Mouse (Mus musculus) liver, embryonic 11.5 days (tissue): Measurements from ENCODE around the gene Limch1. TPM values are rescaled to one million over a fixed set of nuclear protein-coding genes. Genes with fewer than 3 reads are reported as not detected.

Experiments
- ATAC-seq: fragments of 200-750 bp; cut with Nextera tagmentation; replicated peaks from 2 replicates; pipeline ENCODE4 v1.8.0; 2017; ENCODE audit warnings: moderate number of reproducible peaks, mild to moderate bottlenecking, moderate TSS enrichment, moderate library complexity; ENCODE audit not compliant: low FRiP score
- DNase-seq: peaks from one replicate; pipeline ENCODE4 v3.0.0-alpha.2; 2017; ENCODE audit warnings: low spot score
- H3K27ac ChIP-seq: fragments of 300-500 bp; sonication (generic); 2 replicates; pipeline ENCODE4 v1.5.1; 2014; ENCODE audit warnings: mild to moderate bottlenecking, low read depth, low read length, control low read depth
- H3K27me3 ChIP-seq: fragments of 300-500 bp; sonication (generic); replicated peaks from 2 replicates; pipeline ENCODE4 v1.6.1; 2014; ENCODE audit warnings: low read length, mixed read lengths; ENCODE audit not compliant: control insufficient read depth, insufficient read depth
- H3K36me3 ChIP-seq: fragments of 300-500 bp; sonication (generic); 2 replicates; pipeline ENCODE4 v1.6.1; 2014; ENCODE audit warnings: mild to moderate bottlenecking, low read length, moderate library complexity, mixed read lengths; ENCODE audit not compliant: control insufficient read depth, insufficient read depth
- H3K4me1 ChIP-seq: fragments of 300-500 bp; sonication (generic); replicated peaks from 2 replicates; pipeline ENCODE4 v1.6.1; 2014; ENCODE audit warnings: low read length, mixed read lengths; ENCODE audit not compliant: control insufficient read depth, insufficient read depth
- H3K4me2 ChIP-seq: fragments of 300-500 bp; sonication (generic); 2 replicates; pipeline ENCODE4 v1.6.1; 2014; ENCODE audit warnings: mild to moderate bottlenecking, control low read depth, moderate library complexity
- H3K4me3 ChIP-seq: fragments of 300-500 bp; sonication (generic); 2 replicates; pipeline ENCODE4 v1.5.1; 2014; ENCODE audit warnings: low read depth, low read length, control low read depth
- H3K9ac ChIP-seq: fragments of 300-500 bp; sonication (generic); 2 replicates; pipeline ENCODE4 v1.6.1; 2014; ENCODE audit warnings: low read depth, low read length, control low read depth
- H3K9me3 ChIP-seq: fragments of 300-500 bp; sonication (generic); 2 replicates; pipeline ENCODE4 v1.6.1; 2016; ENCODE audit warnings: low read length, inconsistent platforms, mixed read lengths; ENCODE audit not compliant: control insufficient read depth
- WGBS: fragments of 180-500 bp; shearing (Covaris S2); extraction: QIAGEN DNeasy Blood & Tissue Kit; methylation state at CpG from one replicate; pipeline ENCODE4 v1.1.7; 2014; 5-methylcytosine and 5-hydroxymethylcytosine counted together
- polyA plus RNA-seq: library from polyadenylated mRNA; unstranded; fragments of >200 nt; fragmentation: Nextera tagmentation; extraction: Ambion mirVana; gene quantifications from 2 replicates; pipeline ENCODE4 v1.2.1, GENCODE M21; 2014

Limch1 gene
- polyA plus RNA-seq, 1 experiment from 2014 or later, result 11.6 TPM

DNA sequence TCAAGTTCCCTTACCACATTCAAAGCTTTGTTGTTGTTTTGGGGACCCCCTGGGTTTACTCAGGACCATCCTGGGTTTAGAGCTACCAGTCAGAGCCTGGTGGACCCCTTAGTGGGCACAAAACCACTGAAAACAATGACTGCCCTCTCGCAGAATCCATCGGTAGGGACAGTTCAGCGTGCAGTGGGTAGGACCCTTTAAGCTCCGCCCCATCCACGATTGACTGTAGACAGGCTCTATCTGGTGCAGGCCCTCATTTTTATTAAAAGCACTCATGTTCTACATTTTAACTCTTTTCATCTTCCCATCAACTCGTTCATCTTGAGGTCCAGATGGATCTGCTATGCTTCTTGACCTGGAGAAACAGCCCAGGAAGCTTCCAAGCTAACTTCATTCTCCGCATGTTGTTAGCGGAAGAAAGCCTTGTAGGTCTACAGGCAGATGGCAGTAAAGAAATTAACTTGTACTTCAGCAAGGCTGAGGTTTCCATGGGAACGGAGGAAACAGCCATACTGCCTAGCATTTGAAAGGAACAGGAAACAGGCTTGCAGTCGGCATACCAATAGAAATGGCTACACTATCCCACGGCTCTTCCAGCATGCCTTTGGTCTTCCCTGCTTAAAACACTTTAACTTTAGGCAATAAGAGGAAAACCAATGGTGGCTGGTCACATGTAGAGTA, 14.9 kb upstream of the Limch1 start:
- H3K9me3 ChIP-seq, result no peaks in the 10 kb centered on the region
- 50% methylated on average over 11 of the region's 11 CpGs for WGBS
- H3K27me3 ChIP-seq, result no peaks in the 10 kb centered on the region
- H3K4me3 ChIP-seq, result no peak overlapping the region
- no peak overlapping the region for H3K27ac ChIP-seq
- no peak for ATAC-seq
- no peaks in the 10 kb centered on the region for H3K4me1 ChIP-seq
- H3K36me3 ChIP-seq, result no peaks in the 10 kb centered on the region
- H3K4me2 ChIP-seq, result no peak overlapping the region
- DNase-seq, result no peak
- H3K9ac ChIP-seq, result no peak overlapping the region

DNA sequence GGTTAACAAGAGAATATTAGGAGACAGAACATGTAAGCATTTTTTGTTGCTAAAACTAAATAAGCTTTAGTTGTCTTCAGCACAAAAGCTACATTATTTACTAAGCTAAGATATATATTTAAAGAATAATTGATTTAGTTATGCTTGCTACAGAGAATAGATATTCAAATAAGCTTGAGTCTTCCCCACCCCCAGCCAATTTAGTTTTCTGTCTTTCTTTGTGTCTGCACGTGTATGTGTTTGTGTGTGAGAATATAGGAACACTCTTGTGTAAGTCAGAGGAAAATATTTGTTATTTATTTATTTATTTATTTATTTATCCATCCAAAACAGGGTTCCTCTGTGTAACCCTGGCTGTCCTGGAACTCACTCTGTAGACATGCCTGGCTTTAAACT, 14.3 kb upstream of the Limch1 start:
- Histone ChIP-seq H3K9ac (no peak overlapping the region), H3K4me1 (no peaks in the 10 kb centered on the region), H3K27me3 (no peaks in the 10 kb centered on the region), H3K9me3 (no peaks in the 10 kb centered on the region), H3K36me3 (no peaks in the 10 kb centered on the region), H3K4me2 (no peak overlapping the region), H3K4me3 (no peak overlapping the region), H3K27ac (no peak overlapping the region)
- no peak for ATAC-seq
- 69% methylated on average over 1 of the region's 1 CpGs for WGBS
- no peak for DNase-seq

GRCm38 (mm10) chr5:66733556-66733955, 12.1 kb upstream of the Limch1 start:
- no peak overlapping the region for H3K4me3 ChIP-seq
- H3K36me3 ChIP-seq, result no peaks in the 10 kb centered on the region
- H3K9ac ChIP-seq, result no peak overlapping the region
- WGBS, result 97% methylated on average over 1 of the region's 1 CpGs
- no peak overlapping the region for H3K27ac ChIP-seq
- H3K9me3 ChIP-seq, result no peaks in the 10 kb centered on the region
- H3K4me1 ChIP-seq, result no peaks in the 10 kb centered on the region
- H3K27me3 ChIP-seq, result no peaks in the 10 kb centered on the region
- H3K4me2 ChIP-seq, result no peak overlapping the region
- ATAC-seq, result no peak
- DNase-seq, result no peak

- ATAC-seq (no peak), DNase-seq (no peak)
- Histone ChIP-seq H3K27ac (no peak overlapping the region), H3K27me3 (peaks cover 6% of the 10 kb centered on the region), H3K9me3 (no peaks in the 10 kb centered on the region), H3K9ac (no peak overlapping the region), H3K4me1 (no peaks in the 10 kb centered on the region), H3K4me2 (no peak overlapping the region), H3K4me3 (no peak overlapping the region), H3K36me3 (no peaks in the 10 kb centered on the region)
- 87% methylated on average over 3 of the region's 3 CpGs for WGBS
These were observed 6.3 kb upstream of the Limch1 start for GRCm38 (mm10) chr5:66739376-66739775.

DNA sequence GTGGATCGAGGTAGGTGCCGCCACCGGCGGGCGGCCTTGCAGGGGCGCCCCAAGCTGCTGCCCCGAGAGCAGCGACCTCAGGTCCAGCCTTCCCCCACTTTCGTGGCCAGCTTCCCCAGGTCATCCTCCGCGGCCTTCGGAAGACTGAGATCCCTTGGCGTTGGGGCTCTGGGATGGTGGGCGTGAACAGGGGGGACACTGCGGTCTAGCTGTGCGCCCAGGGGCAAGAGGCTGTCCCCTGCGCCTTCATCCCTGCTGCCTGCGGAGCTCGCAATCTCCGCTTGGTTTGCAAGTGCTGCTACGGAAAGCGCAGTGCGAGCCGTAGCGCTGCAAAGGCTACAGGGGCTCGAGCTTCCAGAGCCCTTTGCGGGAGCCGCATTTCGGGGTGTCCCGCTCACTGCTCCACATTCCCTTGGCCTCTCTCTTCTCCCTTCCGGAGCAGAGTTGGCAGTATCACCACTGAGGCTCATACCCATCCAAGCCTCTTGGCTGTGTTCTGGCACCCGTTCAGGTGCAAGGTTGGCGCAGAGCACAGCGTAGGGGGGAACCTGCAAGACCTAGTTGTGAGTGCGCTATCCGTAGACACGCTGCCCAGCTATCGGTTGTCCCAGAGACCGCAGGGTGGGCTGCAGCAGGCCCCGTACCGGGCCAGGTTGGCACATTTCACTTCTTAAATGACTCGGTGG, 512 bp downstream of the Limch1 start:
- DNase-seq, result peak; percentile 72
- 0 out of 2 replicates have a peak overlapping the region, but pooled peaks have one; percentile 20 for H3K9ac ChIP-seq
- WGBS, result 2% methylated on average over 42 of the region's 42 CpGs
- peak overlapping the region; percentile 54 for H3K4me3 ChIP-seq
- ATAC-seq, result no peak
- H3K36me3 ChIP-seq, result no peaks in the 10 kb centered on the region
- H3K4me1 ChIP-seq, result no peaks in the 10 kb centered on the region
- no peaks in the 10 kb centered on the region for H3K9me3 ChIP-seq
- no peak overlapping the region for H3K27ac ChIP-seq
- peak overlapping the region; percentile 81 for H3K4me2 ChIP-seq
- peaks cover 37% of the 10 kb centered on the region for H3K27me3 ChIP-seq

DNA sequence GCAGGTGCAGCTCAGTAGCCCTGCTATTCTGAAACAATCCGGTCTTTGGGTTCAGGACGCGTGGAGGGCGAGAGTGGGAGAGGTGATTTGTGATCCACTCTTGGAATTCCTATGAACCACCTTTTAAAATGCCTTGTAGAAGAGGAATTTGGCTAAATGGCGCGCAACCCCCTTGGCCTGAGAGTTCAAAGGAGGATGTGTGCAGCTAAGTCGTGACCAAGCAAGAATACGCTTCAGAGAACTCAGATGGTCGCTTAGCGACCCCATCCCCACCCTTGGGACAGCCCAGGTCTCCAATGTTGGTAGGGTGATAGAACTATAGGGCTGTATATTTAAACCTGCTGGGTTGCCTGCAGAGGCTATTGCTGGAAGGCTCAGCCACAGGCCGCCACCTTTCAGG, 1.1 kb downstream of the Limch1 start:
- Histone ChIP-seq H3K4me2 (peak overlapping the region; percentile 81), H3K27me3 (peaks cover 37% of the 10 kb centered on the region), H3K36me3 (no peaks in the 10 kb centered on the region), H3K9ac (no peak overlapping the region), H3K4me3 (peak overlapping the region; percentile 54), H3K27ac (no peak overlapping the region), H3K9me3 (no peaks in the 10 kb centered on the region), H3K4me1 (no peaks in the 10 kb centered on the region)
- 13% methylated on average over 11 of the region's 11 CpGs for whole genome bisulfite sequencing
- no peak for ATAC-seq
- DNase-seq, result no peak

GRCm38 (mm10) chr5:66747761-66748430, 2.3 kb downstream of the Limch1 start:
- ATAC-seq (no peak), DNase-seq (no peak)
- Histone ChIP-seq H3K27me3 (peaks cover 37% of the 10 kb centered on the region), H3K36me3 (no peaks in the 10 kb centered on the region), H3K4me3 (no peak overlapping the region), H3K9me3 (no peaks in the 10 kb centered on the region), H3K4me2 (no peak overlapping the region), H3K27ac (no peak overlapping the region), H3K9ac (no peak overlapping the region), H3K4me1 (no peaks in the 10 kb centered on the region)
- 22% methylated on average over 10 of the region's 10 CpGs for whole genome bisulfite sequencing

DNA sequence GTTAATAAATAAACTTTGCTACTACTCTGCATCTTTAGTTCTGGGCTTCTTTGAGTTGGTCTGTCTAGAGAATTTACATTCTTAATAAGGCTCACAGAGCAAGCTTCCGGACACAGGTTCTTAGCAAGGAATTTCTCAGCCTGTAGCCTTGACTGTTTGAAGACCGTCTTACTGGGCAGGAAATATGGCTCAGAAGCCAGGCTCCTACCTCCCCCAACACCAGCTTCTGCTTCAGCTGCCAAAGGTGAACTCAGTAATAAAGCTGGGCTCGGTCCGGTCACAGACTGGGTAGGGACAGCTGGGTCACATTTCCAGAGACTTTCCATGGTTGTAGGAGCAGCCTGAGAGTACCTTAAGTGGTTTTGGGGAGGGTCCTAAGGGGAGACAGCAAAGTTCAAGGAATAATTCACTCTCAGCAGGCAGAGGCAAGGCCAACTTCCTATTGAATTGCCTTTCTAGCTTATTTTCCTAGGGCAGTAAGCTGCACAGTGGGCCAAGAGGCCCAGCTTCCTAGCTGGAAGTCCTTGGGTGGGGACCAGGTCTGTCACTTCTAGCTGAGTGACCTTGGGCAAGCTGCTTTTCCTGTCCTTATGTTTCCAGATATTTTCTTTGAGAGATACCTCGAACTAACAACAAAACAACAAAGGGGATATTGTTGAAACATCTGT, 3.0 kb downstream of the Limch1 start:
- DNase-seq (no peak), ATAC-seq (no peak)
- H3K4me3 ChIP-seq, result no peak overlapping the region
- WGBS, result 42% methylated on average over 5 of the region's 5 CpGs
- no peak overlapping the region for H3K4me2 ChIP-seq
- H3K9me3 ChIP-seq, result no peaks in the 10 kb centered on the region
- no peaks in the 10 kb centered on the region for H3K36me3 ChIP-seq
- H3K9ac ChIP-seq, result no peak overlapping the region
- no peaks in the 10 kb centered on the region for H3K4me1 ChIP-seq
- no peak overlapping the region for H3K27ac ChIP-seq
- H3K27me3 ChIP-seq, result peaks cover 37% of the 10 kb centered on the region
